Mouse (Mus musculus) lung, adult 2 months (tissue): Measurements from ENCODE around the gene Lrrc25. TPM values are rescaled to one million over a fixed set of nuclear protein-coding genes. Genes with fewer than 3 reads are reported as not detected.

ENCODE experiments used
- DNase-seq: peaks from one replicate; pipeline ENCODE4 v3.0.0; 2022
- H3K4me1 ChIP-seq: fragments of 200-500 bp; 2 replicates; pipeline ENCODE4 v1.6.1; 2011; ENCODE audit warnings: low read length; ENCODE audit not compliant: control insufficient read depth, insufficient read depth
- H3K4me3 ChIP-seq: fragments of 200-500 bp; replicated peaks from 2 replicates; pipeline ENCODE3; 2011; ENCODE audit warnings: low read depth, mild to moderate bottlenecking, control low read depth, low read length; ENCODE audit errors: extremely low read depth
- CTCF ChIP-seq: fragments of 200-500 bp; IDR thresholded peaks from 2 replicates; pipeline ENCODE4 v1.5.1; 2011; ENCODE audit warnings: mild to moderate bottlenecking, low read length, control low read depth; ENCODE audit not compliant: insufficient read depth
- POLR2A ChIP-seq: fragments of 200-500 bp; IDR thresholded peaks from 2 replicates; pipeline ENCODE4 v1.6.1; 2011; ENCODE audit warnings: low read depth, mild to moderate bottlenecking, control low read depth, low read length, borderline replicate concordance; ENCODE audit errors: extremely low read depth
- WGBS: fragments of 180-500 bp; shearing (Covaris S2); methylation state at CpG from one replicate; pipeline ENCODE4 v1.1.7; 2018; 5-methylcytosine and 5-hydroxymethylcytosine counted together
- polyA plus RNA-seq: library from polyadenylated mRNA; depleted of rRNA; stranded (reverse); fragments of >200 nt; gene quantifications from 2 replicates; pipeline ENCODE4 v1.2.3, GENCODE M21; 2012

Gene Lrrc25
- polyA plus RNA-seq, 1 experiment = 10.4 TPM

- H3K4me1 ChIP-seq = peaks cover 12% of the 10 kb centered on the region
- peak overlapping the region; percentile 1 for H3K4me3 ChIP-seq
- TF ChIP-seq CTCF = no peak
- no peak for TF ChIP-seq POLR2A
- WGBS = 17% methylated on average over 22 of the region's 22 CpGs
- DNase-seq = no peak
These were observed 14.8 kb downstream of the Lrrc25 start for GRCm38 (mm10) chr8:70630532-70631381.

- Histone ChIP-seq H3K4me3 (no peak overlapping the region), H3K4me1 (peaks cover 12% of the 10 kb centered on the region)
- TF ChIP-seq POLR2A (peak; percentile 52; the same call in 1 of the 2 replicates), CTCF (no peak)
- DNase-seq = no peak
- 14% methylated on average over 24 of the region's 24 CpGs for WGBS
These were observed 15.5 kb downstream of the Lrrc25 start for GRCm38 (mm10) chr8:70631436-70631835.

- TF ChIP-seq CTCF = no peak
- no peak for TF ChIP-seq POLR2A
- H3K4me3 ChIP-seq = no peak within 1 kb of the TSS
- WGBS = 86% methylated on average over 6 of the region's 6 CpGs
- peaks cover 12% of the 10 kb centered on the region for H3K4me1 ChIP-seq
- no peak for DNase-seq
These were observed 16.5 kb downstream of the Lrrc25 start, which contains the start of gene Gdf15 for GRCm38 (mm10) chr8:70632346-70632892. TSS of gene Gdf15 (minus strand) at chr8:70632456.

- peak; percentile 63 for DNase-seq
- TF ChIP-seq CTCF = no peak
- TF ChIP-seq POLR2A = no peak
- WGBS = 14% methylated on average over 6 of the region's 6 CpGs
- peaks cover 12% of the 10 kb centered on the region for H3K4me1 ChIP-seq
- H3K4me3 ChIP-seq = no peak overlapping the region
These were observed 18.1 kb downstream of the Lrrc25 start for GRCm38 (mm10) chr8:70634066-70634465.

- H3K4me1 ChIP-seq = peaks cover 9% of the 10 kb centered on the region
- 85% methylated on average over 6 of the region's 6 CpGs for WGBS
These were observed 19.6 kb downstream of the Lrrc25 start for GRCm38 (mm10) chr8:70635527-70635926.

GRCm38 (mm10) chr8:70636838-70637237, 20.9 kb downstream of the Lrrc25 start:
- DNase-seq = no peak
- Histone ChIP-seq H3K4me1 (peaks cover 7% of the 10 kb centered on the region), H3K4me3 (no peak overlapping the region)
- TF ChIP-seq CTCF (no peak), POLR2A (no peak)
- 71% methylated on average over 8 of the region's 8 CpGs for WGBS

More at GRCm38 (mm10) chr8:70635527-70635926, 19.6 kb downstream of the Lrrc25 start:
- no peak for DNase-seq
- TF ChIP-seq CTCF (no peak), POLR2A (no peak)
- no peak overlapping the region for H3K4me3 ChIP-seq

GRCm38 (mm10) chr8:70638752-70639151, 22.8 kb downstream of the Lrrc25 start:
- Histone ChIP-seq H3K4me1 (peaks cover 7% of the 10 kb centered on the region), H3K4me3 (no peak overlapping the region)
- TF ChIP-seq CTCF = no peak
- TF ChIP-seq POLR2A = no peak
- DNase-seq = no peak
- WGBS = 71% methylated on average over 9 of the region's 9 CpGs

- WGBS = 66% methylated on average over 3 of the region's 3 CpGs
These were observed 27.1 kb downstream of the Lrrc25 start for GRCm38 (mm10) chr8:70643019-70643418.

GRCm38 (mm10) chr8:70644065-70644464, 28.1 kb downstream of the Lrrc25 start:
- no peak for DNase-seq
- no peak for TF ChIP-seq POLR2A
- peak; percentile 16; the same call in 1 of the 2 replicates for TF ChIP-seq CTCF
- 80% methylated on average over 2 of the region's 2 CpGs for WGBS
- Histone ChIP-seq H3K4me3 (no peak overlapping the region), H3K4me1 (peaks cover 8% of the 10 kb centered on the region; the same call in 1 of the 2 replicates)

More at GRCm38 (mm10) chr8:70643019-70643418, 27.1 kb downstream of the Lrrc25 start:
- no peak for DNase-seq
- H3K4me3 ChIP-seq = no peak overlapping the region
- H3K4me1 ChIP-seq = peaks cover 5% of the 10 kb centered on the region; the same call in 1 of the 2 replicates
- TF ChIP-seq POLR2A (no peak), CTCF (no peak)

GRCm38 (mm10) chr8:70645501-70646224, 29.7 kb downstream of the Lrrc25 start:
- no peak for DNase-seq
- Histone ChIP-seq H3K4me1 (peaks cover 8% of the 10 kb centered on the region; the same call in 1 of the 2 replicates), H3K4me3 (no peak overlapping the region)
- no peak for TF ChIP-seq CTCF
- TF ChIP-seq POLR2A = 0 out of 2 replicates have a peak, but pooled peaks have one; percentile 5
- WGBS = 29% methylated on average over 17 of the region's 17 CpGs
